Mouse (Mus musculus) heart, adult 11 months (tissue): Measurements from ENCODE around the gene Nrp2.

ENCODE experiments used
- DNase-seq: peaks from one replicate; pipeline ENCODE4 v3.0.0; 2022

The Nrp2 gene

DNA sequence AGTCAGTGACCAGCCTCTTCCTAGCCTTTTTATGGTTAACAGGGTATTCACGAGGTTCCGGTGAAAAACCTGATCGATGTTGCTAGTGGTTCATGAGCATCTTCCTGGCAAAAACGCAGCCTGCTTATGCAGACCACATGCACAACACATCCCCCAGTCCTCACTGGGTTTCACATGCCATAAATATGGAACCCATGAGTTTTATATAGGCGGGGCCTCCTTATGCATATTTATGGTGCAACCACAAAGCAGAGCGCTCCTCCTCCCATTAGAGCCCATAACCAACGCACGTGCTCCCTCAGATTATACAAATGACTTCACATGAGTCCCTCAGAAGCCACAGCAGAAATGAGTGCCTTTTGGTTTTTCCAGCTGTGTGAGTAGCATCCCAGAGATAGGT lies 49.0 kb downstream of the Nrp2 start:
- peak; percentile 82 for DNase-seq

DNA sequence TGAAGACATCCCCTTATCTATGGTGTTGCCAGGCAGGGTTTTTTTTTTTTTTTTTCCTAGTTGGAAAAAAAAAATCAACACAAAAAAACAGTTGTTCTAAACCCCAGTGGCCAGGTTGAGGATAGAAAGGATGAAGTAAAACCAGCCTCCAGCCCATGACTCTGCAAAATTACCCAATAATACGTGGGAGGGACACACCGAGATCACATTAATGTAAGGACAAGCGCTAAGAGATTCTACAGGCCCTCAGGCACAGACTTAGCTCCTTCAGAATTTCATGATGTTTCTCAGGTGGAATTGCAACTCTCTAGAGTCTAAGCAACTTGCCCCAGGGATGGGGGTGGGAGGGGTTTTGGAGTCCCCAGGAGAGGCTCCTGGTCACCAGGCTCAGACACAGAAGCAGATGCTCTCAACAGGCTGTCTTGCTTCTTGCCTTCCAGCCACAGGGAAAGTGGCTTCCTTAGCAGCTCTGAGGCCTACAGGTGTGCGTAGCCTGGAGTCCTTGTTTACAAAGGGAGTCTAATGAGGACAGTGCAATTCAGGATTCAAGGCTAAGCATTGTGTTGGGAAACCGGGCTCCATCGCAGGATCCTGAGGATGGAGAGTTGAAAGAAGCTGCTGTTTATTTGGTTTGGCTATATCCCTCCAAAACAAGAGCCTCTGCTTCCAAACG lies 49.7 kb downstream of the Nrp2 start:
- peak; percentile 88 for DNase-seq

DNA sequence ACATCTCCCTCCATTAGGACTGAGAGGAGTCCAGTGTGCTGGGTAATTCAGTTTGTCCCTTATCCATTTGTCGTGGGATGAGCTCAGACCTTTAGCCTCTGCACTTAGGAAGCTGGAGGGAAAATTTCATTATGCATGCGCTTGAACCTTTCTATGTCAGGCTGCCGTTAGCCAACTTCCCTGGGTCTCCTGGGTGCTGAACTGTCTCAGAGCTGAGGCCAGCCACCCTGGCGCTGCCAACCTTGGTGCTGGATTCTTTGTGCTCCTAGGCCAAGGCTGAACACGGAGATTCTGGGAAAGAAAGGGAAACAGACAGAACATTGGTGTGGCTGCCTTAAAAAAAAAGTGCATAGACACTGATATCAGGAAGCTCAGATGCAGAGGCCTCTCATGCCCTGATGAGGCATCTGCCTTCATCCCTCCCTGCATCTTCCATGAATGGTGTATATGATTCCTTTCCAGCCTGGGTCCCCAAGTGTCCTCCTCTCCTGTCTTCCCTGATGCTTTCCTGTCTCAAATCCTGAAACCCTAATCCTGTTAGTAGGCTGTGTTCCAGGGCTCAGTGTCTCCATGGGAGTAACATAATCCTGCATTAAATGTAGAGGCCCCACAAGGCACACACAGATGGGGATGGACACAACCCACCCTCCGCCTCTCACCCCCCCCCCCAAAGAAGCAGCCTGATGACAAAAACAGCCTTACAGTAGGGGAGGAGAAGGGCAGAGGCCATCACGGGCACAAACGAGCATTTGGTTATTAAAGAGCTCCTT lies 51.2 kb downstream of the Nrp2 start:
- peak; percentile 83 for DNase-seq

DNA sequence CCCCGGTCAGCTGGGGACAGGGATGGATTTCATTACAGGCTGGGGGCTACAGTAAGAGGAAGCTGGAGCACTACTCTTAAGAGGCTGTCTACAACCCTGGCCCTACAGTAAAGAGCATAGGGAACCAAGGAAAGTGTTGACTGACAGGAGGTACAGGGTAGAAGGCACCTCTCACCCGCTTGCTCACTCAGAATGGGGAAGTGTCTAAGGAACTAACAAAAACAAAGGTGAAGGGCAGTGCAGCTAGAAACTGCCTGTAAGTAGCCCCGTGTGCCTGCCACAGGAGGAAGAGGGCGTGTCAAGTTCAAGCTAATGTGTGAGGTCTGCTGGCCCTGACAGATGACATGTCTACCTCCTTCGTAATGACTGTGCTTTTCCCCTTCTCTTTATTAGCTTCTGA lies 57.0 kb downstream of the Nrp2 start:
- DNase-seq: peak; percentile 87

DNA sequence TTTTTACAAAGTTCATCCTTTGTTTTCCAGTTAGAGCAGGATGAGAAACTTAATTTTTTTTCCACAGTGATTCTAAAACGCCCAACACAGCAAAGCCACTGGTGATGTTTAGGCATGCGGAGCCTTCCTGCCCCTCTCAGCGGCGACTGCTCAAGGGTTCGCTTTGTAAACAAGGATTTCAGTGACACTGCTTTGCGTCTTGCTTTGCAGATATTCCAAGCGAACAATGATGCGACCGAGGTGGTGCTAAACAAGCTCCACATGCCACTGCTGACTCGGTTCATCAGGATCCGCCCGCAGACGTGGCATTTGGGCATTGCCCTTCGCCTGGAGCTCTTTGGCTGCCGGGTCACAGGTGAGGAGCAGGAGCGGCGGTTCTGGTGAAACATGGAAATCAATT lies 57.5 kb downstream of the Nrp2 start:
- peak; percentile 84 for DNase-seq

DNA sequence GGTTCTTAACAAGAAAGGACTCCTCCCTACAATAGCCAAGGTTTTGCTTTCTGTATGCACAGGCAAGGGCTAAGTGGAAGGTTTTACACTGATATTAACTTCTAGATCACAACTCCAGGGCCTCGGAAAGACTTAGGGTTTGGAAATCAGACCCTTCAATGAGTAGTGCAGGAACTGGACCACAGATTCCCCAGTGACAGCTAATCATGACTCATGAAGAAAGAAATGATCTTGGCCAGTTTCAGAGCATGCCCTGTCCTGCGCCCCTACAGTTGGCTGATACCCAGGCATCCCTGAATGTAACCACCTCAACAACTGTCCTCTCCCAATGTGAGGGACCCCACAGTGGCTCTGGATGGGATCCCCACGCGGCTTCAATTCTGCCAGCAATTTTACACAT lies 60.7 kb downstream of the Nrp2 start:
- no peak for DNase-seq

DNA sequence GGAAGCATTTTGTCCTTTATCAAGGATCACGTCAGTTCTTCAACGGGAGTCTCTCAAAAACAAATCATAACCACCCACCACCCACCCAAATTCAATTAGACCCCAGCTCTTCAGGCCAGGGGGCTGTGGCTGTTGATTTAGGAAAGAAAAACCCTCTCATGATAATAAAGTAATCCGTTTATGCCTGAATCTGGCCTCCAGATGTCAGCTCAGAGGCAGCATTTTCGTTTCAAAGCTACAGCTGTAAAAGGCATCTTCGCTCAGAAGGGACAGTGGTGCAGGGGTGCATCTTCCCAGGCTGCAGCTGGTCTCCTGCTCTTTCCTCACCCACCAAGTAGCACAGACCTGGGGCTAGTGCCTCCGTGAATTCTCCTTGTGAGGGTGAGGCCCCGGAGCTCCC lies 62.1 kb downstream of the Nrp2 start:
- peak; percentile 81 for DNase-seq

DNA sequence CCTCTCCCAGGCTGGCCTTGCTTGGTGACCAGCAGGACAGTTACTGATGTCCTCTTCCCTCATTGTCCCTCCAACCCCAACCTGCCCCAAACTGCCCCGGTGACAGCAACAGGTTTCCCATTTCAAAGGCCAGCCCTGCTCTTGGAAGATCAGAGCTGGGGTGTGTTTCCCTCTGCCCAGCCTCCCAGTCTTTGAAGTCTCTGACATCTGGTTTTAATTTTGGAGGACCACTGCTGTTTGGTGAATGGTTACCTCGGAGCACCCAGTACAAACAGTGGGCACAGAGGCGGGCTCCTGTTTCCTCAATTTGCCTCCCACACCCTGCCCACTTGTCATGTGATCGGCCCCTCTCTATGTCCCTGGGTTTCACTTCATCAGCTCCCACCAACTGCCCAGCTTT lies 63.7 kb downstream of the Nrp2 start:
- peak; percentile 95 for DNase-seq

DNA sequence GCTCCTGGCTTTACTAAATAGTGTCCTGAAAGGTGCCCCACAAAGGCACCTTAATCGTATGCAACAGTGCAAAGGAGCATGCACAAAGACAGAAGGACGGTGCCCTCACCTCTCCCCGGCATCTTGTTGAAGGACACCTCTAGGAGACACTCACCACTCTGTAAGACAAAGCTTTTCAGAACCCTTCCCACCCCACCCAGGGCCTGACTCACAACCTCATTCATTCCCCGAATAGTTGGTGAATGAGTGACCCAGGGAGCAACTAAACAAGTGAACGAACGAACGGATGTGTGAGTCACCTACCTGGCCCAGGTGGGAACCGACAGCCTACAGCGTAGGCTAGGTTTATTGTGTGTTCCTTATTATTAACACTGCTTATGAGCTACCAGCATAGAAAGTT lies 64.5 kb downstream of the Nrp2 start:
- DNase-seq: no peak

DNA sequence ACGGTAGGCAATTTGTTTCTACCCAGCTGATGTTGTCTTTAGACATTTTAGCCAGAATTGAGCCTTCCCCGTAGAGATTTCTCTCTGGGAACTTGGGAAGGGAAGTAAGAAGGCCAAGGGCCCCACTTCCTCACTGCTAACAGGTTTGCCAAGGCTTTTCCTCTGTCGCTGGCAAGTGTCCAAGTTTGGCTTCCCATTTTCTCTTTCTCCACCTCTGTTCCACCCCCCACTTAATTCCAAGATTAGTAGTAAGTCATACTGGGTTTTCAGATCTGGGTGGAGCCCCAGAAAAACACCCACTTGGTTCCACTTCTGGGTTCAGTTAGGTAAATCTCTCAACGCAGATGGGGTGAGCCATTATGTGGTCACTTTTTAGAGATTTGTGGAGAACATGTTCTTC lies 67.5 kb downstream of the Nrp2 start:
- DNase-seq: peak; percentile 97

DNA sequence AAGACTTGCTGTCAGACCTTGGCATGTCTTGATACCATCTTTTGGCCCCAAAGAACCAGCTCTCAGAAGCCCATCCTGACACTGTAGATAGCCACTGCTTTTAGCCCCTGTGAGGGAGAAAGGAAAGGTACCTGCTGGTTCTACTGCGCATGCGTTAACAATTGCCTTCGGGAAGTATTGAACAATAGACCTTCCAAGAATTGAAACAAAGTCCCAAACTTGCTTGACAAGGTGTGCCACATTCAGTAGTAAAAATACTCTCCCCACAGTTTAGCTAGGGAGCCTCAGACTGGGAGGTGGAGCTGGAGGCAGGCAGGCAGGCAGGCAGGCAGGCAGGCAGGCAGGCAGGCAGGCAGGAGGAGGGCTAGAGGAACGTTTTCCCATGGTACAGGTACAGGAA lies 69.3 kb downstream of the Nrp2 start:
- DNase-seq: no peak

DNA sequence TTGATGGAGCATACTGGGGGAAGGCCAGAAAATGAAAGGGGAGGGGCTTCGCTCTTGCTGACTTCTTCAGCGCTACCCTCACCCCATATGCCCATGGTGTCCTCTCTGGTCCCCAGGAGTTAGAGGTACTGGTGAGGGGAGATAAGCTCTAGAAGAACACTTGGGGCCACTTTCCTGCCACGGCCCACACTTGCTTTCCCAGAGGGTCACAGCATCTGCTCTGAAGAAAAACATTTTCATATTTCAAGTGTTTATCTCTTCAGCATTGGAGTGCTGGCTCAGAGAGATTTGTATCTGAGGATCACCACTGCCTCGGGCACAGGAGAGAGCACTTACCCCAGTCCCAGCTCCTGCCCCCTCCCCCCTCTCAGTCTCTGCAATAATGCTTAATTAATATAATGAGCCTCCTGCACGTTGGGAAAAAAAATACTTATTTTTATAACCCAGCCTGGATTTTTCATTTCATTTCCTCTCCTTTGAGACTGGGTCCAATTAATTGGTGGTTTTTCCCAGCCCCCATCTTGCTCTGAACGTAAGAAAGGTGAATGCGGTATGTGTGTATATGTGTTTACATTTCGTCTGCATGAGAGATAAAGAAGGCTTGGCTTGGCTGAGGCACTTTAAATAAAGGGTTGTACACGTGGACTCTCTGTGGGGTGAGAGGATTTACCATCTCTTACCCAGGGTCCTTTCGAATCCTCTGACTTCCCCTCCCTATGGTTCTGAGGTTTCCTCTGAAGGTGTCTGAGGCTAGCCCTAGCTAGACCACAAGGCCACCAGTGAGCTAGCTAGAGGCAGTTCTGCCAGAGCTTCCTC lies 70.2 kb downstream of the Nrp2 start:
- no peak for DNase-seq

DNA sequence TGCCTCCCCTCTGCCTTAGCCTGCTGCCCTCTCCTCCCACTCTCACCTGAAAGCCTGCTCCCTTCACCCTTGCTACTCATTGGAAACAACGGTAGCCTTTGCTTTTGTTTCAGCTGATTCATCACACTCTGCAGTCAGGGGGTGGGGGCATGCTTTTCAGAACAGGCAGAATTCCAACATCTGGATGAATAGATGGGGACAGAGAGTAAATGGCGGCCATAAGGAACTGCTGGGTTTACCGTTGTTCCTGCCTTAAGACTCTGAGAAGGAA lies 70.8 kb downstream of the Nrp2 start:
- DNase-seq: no peak

DNA sequence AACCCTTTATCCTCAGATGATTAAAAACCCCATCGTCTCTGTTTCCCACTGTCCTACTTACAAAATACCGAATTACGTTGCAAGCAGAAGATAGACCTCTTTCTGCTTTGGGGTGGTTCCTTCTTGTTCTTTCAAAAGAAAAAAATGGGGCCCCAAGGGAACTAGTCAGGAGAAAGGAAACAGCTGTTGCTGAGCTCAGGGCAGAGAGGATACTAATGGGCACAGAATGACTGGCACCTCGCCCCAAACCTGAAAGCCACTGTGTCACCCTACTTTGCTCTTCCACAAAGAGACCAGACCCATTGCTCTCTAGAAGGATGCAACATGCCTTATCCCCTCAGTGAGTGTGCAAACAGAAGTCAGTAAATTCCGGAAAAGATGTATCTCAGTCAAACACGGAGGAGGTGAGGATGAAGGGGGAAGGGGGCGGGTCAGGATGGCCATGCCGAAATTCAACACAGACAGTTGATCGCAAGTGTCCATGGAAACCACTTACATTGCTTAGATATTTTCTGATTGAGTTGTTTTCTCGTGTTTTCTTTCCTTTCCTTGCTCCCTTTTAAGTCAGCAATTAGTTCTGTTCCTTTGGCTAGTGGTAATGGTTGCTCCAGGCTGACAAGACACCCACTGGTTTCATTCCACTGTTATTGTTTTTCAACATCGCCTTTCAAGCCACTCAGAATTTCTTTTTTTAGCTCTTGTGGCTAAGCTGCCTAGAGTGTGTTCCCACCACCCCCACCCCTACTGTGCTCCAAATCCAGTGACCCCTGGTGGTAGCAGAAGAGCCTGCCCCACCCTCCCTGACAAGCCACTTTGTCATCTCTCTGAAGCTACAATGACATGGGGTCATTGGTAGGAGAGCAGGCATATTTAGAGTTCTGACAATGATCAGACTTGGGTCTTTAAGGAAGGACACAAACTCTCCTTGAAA lies 71.5 kb downstream of the Nrp2 start:
- DNase-seq: peak; percentile 86

DNA sequence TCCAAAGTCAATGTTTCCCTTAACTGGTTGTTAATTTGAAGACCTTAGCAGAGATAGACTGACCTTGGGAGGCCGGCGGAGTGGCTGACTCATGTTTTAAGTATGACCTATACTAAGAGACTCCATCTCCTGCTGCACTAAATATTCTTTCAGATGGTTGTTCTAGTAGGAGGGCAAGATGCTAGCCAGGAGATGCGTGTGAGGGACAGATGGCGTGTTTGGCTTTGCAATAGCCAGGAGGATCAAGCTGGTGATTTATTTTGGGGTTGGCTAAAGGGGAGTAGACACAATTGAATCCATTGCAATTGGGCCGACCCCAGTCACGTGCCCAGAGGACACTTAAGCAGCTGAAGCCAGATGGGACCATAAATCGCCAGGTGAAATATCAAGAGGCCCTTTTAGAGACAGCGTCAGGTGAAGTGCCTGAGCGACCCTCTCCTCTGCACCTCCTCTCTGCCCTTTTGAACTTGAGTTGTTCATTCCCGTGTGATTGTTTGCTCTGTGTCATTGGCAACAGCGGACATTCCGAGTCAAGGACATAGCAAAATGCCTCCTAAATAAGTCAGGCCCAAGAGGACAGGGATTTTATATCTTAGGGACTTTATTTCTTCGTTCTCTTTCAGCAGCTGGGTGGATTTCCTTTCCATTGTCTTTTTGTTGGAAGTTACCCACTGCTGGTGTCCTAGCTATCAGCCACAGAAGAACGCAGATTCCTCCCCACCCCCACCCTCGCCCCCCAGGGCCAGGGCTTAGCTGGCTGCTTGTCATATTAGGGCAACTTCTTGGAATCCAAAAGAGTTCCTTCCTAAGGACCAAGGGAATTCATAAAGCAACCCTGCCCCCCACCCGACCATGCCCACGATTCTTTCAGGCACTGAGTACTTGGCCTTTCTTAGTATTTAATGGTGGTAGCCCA lies 74.5 kb downstream of the Nrp2 start:
- DNase-seq: peak; percentile 91

DNA sequence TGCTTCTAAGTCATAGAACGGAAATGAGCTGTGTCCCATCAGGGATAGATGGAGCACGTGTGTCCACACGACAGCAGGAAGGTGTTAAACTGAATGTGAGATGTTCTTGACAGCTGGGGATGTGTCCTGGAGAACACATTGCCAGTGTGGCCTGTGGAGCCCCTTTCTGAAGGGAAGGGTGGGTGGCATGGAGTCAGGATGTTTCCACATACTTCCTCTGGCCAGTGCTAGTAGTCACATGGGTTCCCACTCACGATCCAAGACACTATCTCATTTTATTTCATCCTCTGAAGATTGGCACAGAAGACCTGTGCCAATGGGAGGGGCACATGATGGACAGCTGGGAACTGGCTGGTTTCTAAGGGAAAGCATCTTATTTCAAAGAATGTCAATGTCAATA lies 75.8 kb downstream of the Nrp2 start:
- no peak for DNase-seq

DNA sequence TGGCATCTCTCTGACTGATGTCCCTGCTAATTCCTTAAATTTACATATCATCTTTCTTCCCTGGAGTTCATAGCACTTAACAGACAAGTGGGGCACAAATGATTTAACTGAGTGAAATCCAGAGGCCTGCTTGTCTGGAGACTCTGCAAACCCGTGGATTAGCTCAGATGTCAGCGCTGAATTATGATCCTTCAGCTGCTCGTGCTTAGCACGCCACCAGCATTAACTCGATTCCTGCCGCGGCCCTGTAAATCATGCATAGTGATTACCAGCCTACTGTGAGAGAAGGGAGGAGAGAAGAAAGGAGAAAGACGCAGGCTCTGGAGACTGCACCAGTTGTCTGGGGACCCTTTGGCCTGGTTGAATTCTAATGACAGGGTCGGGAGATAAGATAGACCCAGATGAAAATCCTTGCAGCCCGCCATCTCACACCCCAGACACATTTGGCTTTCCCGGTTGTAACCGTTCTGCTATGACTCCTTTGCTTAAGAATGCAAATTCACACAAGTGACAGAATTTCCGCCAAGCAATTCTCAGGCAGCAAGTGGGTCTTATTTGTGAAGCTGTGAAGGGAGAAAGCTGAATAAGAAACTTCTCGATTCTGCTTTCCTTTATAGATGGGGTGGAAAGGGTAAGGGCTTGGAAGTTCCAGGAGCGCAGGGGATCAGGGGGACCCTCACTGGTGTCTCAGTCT lies 77.1 kb downstream of the Nrp2 start:
- DNase-seq: no peak

DNA sequence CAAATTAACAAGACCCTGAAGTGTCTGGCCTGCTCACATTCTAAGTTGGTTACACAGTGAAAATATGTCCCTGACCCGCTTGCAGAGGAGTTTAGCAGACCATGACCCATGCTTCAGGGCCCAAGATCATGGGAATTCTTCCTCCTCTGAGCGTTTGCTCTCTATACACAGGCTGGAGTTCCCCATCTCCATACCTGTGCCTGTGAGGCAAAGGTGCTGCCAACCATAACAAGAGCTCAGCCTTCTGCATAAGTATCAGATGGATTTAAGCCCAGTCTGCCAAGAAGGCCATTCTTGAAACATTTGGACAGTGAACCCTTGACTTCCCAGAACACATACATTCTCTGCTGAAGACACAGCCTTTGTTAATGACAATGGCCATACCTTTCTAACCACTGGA lies 79.1 kb downstream of the Nrp2 start:
- no peak for DNase-seq

DNA sequence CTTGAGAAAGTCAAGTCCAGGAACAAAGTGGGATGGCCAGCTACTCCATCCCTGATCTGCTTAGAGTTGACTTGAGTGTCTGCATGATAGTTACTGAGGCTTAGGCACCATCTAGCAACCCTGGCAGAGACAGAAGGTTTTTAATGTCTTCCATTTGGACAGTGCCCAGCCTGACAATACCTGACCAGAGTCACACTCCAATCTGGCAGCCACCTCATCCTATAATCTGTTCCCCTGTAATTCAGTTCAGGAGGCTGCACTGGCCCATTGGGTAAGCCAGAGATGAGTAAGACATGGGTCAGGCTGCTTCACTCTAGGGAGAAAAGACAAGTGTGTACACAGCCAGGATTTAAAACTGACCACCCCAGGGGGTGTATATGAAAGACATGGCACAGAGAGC lies 79.5 kb downstream of the Nrp2 start:
- DNase-seq: no peak

DNA sequence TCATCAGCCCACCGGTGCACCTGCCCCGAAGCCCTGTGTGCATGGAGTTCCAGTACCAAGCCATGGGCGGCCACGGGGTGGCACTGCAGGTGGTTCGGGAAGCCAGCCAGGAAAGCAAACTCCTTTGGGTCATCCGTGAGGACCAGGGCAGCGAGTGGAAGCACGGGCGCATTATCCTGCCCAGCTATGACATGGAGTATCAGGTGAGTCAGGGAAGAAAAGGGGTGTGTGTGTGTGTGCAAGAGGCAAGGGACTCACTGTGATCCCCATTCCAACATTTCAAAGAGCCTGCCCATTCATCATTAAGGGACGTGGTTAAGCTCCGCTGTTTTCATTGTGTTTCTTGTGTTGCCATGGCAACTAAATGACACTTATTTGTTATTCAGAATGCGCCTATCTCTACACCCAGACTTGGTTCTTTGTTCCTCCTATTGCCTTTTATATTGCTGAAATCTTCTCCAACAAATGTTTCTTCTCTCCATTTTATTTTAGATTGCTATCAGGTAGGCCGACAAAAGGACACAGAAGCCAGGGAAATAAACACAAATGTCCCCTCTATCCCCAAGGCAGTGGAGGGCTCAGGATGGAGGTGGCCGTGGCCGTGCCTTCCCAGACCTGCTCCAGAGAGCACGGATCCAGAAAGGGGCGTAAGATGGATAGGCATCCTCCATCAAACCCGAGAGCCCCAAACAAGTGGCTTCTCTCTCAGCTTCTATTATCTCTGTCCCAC lies 80.4 kb downstream of the Nrp2 start:
- DNase-seq: no peak

DNA sequence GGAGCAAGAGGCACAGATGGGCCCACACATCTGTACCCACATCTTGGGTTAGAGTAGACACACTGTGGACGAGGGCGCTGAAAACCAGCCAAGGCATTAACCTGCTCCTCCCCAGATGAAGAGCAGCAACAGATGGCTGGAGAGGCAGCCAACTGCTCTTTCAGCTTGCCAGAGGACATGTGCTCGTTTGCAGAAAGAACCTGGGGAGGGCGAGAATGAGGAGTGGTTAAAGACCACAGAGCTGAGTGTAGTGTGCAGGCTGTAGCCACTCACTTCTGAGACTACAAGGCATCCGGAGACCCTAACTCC lies 81.0 kb downstream of the Nrp2 start:
- DNase-seq: no peak
